Mouse (Mus musculus): ENCODE results near the gene Cd22.
"Not testable (repeated sequence)": the region's sequence is repeated elsewhere in the genome, so short reads cannot be mapped to it uniquely, and the experiment has no call there.

Gene Cd22

GRCm38 (mm10) chr7:30880176-30880575, at the start of gene Cd22:
Gene Cd22, minus strand, starts transcription at chr7:30880342.
- no peak for DNase-seq (ENCODE audit: extremely low read depth, insufficient read length, low spot score)

GRCm38 (mm10) chr7:30924581-30924980, 44.4 kb upstream of the Cd22 start, which contains the start of gene Hamp2:
Gene Hamp2, minus strand, starts transcription at chr7:30924681.
- DNase-seq (ENCODE audit: extremely low read depth, insufficient read length, low spot score): not testable (repeated sequence)

GRCm38 (mm10) chr7:30924071-30924470, 43.9 kb upstream of the Cd22 start:
- no peak for DNase-seq (ENCODE audit: extremely low read depth, insufficient read length, low spot score)

- DNase-seq (ENCODE audit: extremely low read depth, insufficient read length, low spot score): not testable (repeated sequence)
Measured at GRCm38 (mm10) chr7:30922490-30922889, 42.3 kb upstream of the Cd22 start.

- no peak for DNase-seq (ENCODE audit: extremely low read depth, insufficient read length, low spot score)
Measured at GRCm38 (mm10) chr7:30920217-30920616, 40.1 kb upstream of the Cd22 start.

- no peak for DNase-seq (ENCODE audit: extremely low read depth, insufficient read length, low spot score)
Measured at GRCm38 (mm10) chr7:30917219-30917618, 37.1 kb upstream of the Cd22 start.

GRCm38 (mm10) chr7:30916713-30917112, 36.6 kb upstream of the Cd22 start:
- no peak for DNase-seq (ENCODE audit: extremely low read depth, insufficient read length, low spot score)

- DNase-seq (ENCODE audit: extremely low read depth, insufficient read length, low spot score): no peak
Measured at GRCm38 (mm10) chr7:30914732-30915131, 34.6 kb upstream of the Cd22 start, which contains the start of gene Mag. Gene Mag, minus strand, starts transcription at chr7:30914873.

- DNase-seq (ENCODE audit: extremely low read depth, insufficient read length, low spot score): no peak
Measured at GRCm38 (mm10) chr7:30909773-30910172, 29.6 kb upstream of the Cd22 start.

- no peak for DNase-seq (ENCODE audit: extremely low read depth, insufficient read length, low spot score)
Measured at GRCm38 (mm10) chr7:30908992-30909431, 28.9 kb upstream of the Cd22 start.

GRCm38 (mm10) chr7:30908277-30908991, 28.3 kb upstream of the Cd22 start:
- DNase-seq (ENCODE audit: extremely low read depth, insufficient read length, low spot score): no peak

- no peak for DNase-seq (ENCODE audit: extremely low read depth, insufficient read length, low spot score)
Measured at GRCm38 (mm10) chr7:30904042-30904441, 23.9 kb upstream of the Cd22 start.

GRCm38 (mm10) chr7:30895217-30895616, 15.1 kb upstream of the Cd22 start:
- DNase-seq (ENCODE audit: extremely low read depth, insufficient read length, low spot score): no peak

GRCm38 (mm10) chr7:30892515-30892914, 12.4 kb upstream of the Cd22 start:
- no peak for DNase-seq (ENCODE audit: extremely low read depth, insufficient read length, low spot score)

GRCm38 (mm10) chr7:30891746-30892145, 11.6 kb upstream of the Cd22 start:
- no peak for DNase-seq (ENCODE audit: extremely low read depth, insufficient read length, low spot score)

GRCm38 (mm10) chr7:30890681-30891080, 10.5 kb upstream of the Cd22 start:
- DNase-seq (ENCODE audit: extremely low read depth, insufficient read length, low spot score): no peak

- DNase-seq (ENCODE audit: extremely low read depth, insufficient read length, low spot score): no peak
Measured at GRCm38 (mm10) chr7:30888786-30889185, 8.6 kb upstream of the Cd22 start.

- DNase-seq (ENCODE audit: extremely low read depth, insufficient read length, low spot score): no peak
Measured at GRCm38 (mm10) chr7:30887568-30888188, 7.5 kb upstream of the Cd22 start.

GRCm38 (mm10) chr7:30886852-30887251, 6.7 kb upstream of the Cd22 start:
- no peak for DNase-seq (ENCODE audit: extremely low read depth, insufficient read length, low spot score)

- DNase-seq (ENCODE audit: extremely low read depth, insufficient read length, low spot score): no peak
Measured at GRCm38 (mm10) chr7:30884047-30884446, 3.9 kb upstream of the Cd22 start.

GRCm38 (mm10) chr7:30881367-30881766, 1.2 kb upstream of the Cd22 start:
- DNase-seq (ENCODE audit: extremely low read depth, insufficient read length, low spot score): no peak

GRCm38 (mm10) chr7:30878950-30879349, 1.2 kb downstream of the Cd22 start:
- DNase-seq (ENCODE audit: extremely low read depth, insufficient read length, low spot score): no peak
